Mouse (Mus musculus): ENCODE measurements around the gene Bfar. TPM values are rescaled to one million over a fixed set of nuclear protein-coding genes. Genes with fewer than 3 reads are reported as not detected.

The Bfar gene
- total RNA-seq, 1 experiment from 2014 or later, result 60.3 TPM

Other genes starting within 250 kb of the Bfar start
- gene Parn, start 3.7 kb upstream of the Bfar start, total RNA-seq (2017), result 23.6 to 34.3 TPM (median 27.9 TPM) in 3 replicates
- gene 3110001I22Rik, start 71 bp downstream of the Bfar start, total RNA-seq (2017), result 25.9 to 65.8 TPM (median 30.8 TPM) in 3 replicates
- gene Pla2g10, start 59.1 kb downstream of the Bfar start, total RNA-seq (2017), result not detected in 3 replicates
- 21.2 to 28.4 TPM (median 21.4 TPM) in 3 replicates for gene Rrn3, start 108.8 kb downstream of the Bfar start, total RNA-seq (2017)
- gene Ntan1, start 147.0 kb downstream of the Bfar start, total RNA-seq (2017), result 46.8 to 63.3 TPM (median 57.8 TPM) in 3 replicates
- gene Pdxdc1, start 231.3 kb downstream of the Bfar start, total RNA-seq (2017), result 86.4 to 117 TPM (median 103 TPM) in 3 replicates
- gene Mpv17l, start 231.3 kb downstream of the Bfar start, total RNA-seq (2017), result 0.29 to 0.64 TPM (median 0.39 TPM) in 3 replicates